Mouse (Mus musculus): ENCODE data around the gene Gins2. TPM values are rescaled to one million over a fixed set of nuclear protein-coding genes. Genes with fewer than 3 reads are reported as not detected.

The Gins2 gene
- total and polyA plus RNA-seq, 3 experiments: 39.6 to 150 (median 49.3) TPM

DNA sequence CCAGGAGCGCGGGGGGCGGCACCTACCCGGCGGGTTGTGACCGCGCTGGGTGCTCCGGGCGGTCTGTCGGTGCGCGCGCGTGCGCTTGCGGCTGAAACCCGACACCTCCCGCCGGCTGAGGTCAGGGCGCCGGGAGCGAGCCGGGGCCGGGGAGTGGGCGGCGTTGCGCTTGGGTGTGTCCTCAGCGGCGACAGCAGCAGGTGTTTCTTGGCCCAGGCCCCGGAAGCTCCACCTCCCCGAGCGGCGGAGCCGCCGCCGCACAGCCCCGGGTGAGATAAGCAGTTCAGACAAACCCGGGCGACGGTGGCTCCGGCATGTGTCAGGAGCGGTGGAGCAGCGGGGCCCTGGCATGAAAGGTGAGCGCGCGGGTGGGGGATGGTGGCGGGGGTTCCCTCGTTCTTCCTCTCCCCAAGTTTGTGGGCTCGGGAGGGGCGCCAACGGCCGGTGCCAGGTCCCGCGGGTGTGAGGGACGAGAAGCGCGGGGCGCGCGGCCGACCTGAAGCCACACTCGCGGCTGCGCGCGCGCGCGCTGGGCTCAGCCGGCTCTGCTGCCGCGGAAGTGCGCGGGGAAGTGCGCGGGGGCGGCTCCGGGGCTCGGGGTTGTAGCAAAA, 51.8 kb downstream of the Gins2 start (continued):
- TF ChIP-seq MEF2A (IDR thresholded peaks at IDR 0.05; ENCODE audit: extremely low read depth, insufficient replicate concordance, low read depth, low read length, poor library complexity, severe bottlenecking) (no peak), TBP (IDR thresholded peaks at IDR 0.05; ENCODE audit: low read depth, low read length) (0 out of 2 replicates have a peak, but pooled peaks have one; percentile 46), SIN3A (IDR thresholded peaks at IDR 0.05; ENCODE audit: low read length) (peak; percentile 79), MAFK (IDR thresholded peaks at IDR 0.05; ENCODE audit: borderline replicate concordance, low read depth, low read length) (no peak), ETS1 (IDR thresholded peaks at IDR 0.05; ENCODE audit: low read depth, low read length) (peak; percentile 82)

DNA sequence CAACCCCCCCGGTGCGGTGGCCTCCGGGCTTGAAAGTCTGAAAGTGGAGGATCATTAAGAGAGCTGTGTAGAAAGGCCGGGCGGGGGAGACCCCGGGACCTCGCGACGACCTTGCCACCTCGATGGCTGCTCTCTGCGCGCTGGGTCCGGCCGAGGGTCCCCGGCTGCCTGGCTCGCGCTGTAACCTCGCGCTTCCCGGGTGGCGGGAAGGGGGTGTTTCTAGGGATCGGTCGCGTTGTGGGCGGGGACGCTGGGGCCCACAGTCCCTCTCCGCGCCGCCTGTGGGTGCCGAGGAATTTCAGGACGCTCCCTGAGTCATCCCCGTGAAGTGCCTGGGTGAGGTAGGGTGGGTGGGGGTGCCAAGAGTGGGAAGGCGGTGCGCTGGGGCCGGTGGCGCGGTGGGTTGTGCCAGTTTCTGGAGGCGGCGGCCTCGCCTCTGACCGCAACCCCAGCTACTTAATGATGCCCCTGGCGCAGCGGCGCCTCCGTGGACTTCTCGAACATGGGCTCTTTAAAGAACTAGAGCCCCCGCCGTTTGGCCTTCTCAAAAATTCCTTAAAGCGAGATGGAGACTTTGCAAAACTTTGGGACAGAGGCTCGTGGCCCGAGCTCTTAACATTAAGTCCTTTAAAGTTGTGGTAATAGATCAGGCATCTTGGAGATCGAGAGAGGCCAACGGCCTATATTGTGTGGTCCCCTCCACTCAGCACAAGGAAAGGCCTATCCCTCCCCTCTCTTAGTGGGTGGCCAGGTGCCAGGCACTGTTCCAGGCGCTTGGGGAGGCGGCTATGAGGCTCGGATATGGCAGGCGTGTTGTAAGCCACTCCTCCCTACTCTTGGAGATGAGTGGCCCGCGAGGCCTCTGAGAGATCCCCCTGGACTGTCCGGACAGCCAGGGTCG, 52.5 kb downstream of the Gins2 start:
- Histone ChIP-seq H3K36me3 (ENCODE audit: control insufficient read depth in 1 of 2, insufficient read depth in 2 of 2, low read length in 2 of 2) (peaks cover under 1 to 33% of the 10 kb centered on the region in 2 experiments; a peak in 3 of 4 replicates), H3K27ac (ENCODE audit: control insufficient read depth, low read depth, low read length) (peak overlapping the region; percentile 87), H3K79me2 (ENCODE audit: control insufficient read depth, insufficient read depth, low read length, poor library complexity) (peaks cover 93% of the 10 kb centered on the region), H3K9ac (ENCODE audit: control insufficient read depth, low read depth, low read length, poor library complexity, severe bottlenecking) (peak overlapping the region; percentile 81), H3K4me3 (ENCODE audit: control insufficient read depth in 1 of 2, insufficient read depth in 1 of 2, low read depth in 2 of 2, low read length in 2 of 2) (peak overlapping the region; percentile 53 to 59), H3K27me3 (ENCODE audit: control insufficient read depth in 1 of 2, insufficient read depth in 2 of 2, low read length in 2 of 2) (no peaks in the 10 kb centered on the region), H3K9me3 (replicated peaks; ENCODE audit: insufficient read depth, low read length) (no peaks in the 10 kb centered on the region), H3K4me1 (ENCODE audit: control insufficient read depth in 1 of 2, insufficient read depth in 2 of 2, low read length in 2 of 2) (peaks cover 8 to 30% of the 10 kb centered on the region in 2 experiments)
- no peak for TF ChIP-seq JUND (IDR thresholded peaks at IDR 0.05; ENCODE audit: low read depth, low read length)
- TF ChIP-seq RAD21 (IDR thresholded peaks at IDR 0.05; ENCODE audit: low read depth, low read length): no peak
- peak; percentile 25; the same call in 1 of the 2 replicates for TF ChIP-seq ETS1 (IDR thresholded peaks at IDR 0.05; ENCODE audit: low read depth, low read length)
- TF ChIP-seq SIN3A (IDR thresholded peaks at IDR 0.05; ENCODE audit: low read length): 0 out of 2 replicates have a peak, but pooled peaks have one; percentile 3
- TF ChIP-seq POLR2A (IDR thresholded peaks at IDR 0.05; ENCODE audit: control insufficient read depth in 1 of 2, insufficient read depth in 1 of 2, low read depth in 1 of 2, low read length in 2 of 2, poor library complexity in 1 of 2): peak in 1 of 2 experiments; percentile 30; a peak in 1 of 4 replicates
- no peak for TF ChIP-seq USF2 (IDR thresholded peaks at IDR 0.05; ENCODE audit: borderline replicate concordance in 1 of 2, insufficient read depth in 1 of 2, low read depth in 1 of 2, low read length in 2 of 2)
- no peak for TF ChIP-seq SMC3 (IDR thresholded peaks at IDR 0.05; ENCODE audit: low read depth, low read length)
- TF ChIP-seq POLR2AphosphoS5 (IDR thresholded peaks at IDR 0.05; ENCODE audit: borderline replicate concordance, low read depth, low read length): no peak
- no peak for TF ChIP-seq CHD1 (IDR thresholded peaks at IDR 0.05; ENCODE audit: low read depth, low read length)
- peak; percentile 92 for DNase-seq (ENCODE audit: low read depth, low spot score)
